Mouse (Mus musculus): ENCODE measurements at regions not wholly inside any gene's neighbourhood (a gene's known extent, or its start where the extent isn't known, plus 50 kb on each side); places are given as distances from the start of the nearest gene placed in this dataset.

DNA sequence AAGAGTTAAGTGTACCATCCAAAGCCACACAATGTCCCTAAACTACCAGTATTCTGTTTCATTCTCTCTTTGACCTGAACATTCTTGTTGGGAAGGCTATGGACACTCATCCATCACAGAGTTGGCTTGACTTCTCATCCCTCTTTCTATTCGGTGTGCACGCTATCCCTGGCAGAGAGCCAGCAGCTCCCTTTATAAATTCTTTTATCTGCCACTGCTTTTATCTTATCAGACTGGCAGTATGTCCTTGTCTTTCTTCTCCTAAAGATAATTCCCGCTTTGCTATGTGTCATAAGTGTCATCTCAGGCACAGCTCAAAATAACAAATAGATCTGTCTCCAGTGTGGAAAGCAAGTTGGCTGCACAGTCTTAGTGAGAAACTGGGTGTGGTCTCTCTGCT lies 106.6 kb upstream of the Lipc start:
- WGBS = 59% methylated on average over 3 of the region's 3 CpGs
- Histone ChIP-seq H3K9ac (replicated peaks; ENCODE audit: low read depth, low read length) (no peak overlapping the region), H3K27me3 (ENCODE audit: control insufficient read depth, insufficient read depth, low read length) (no peaks in the 10 kb centered on the region), H3K9me3 (ENCODE audit: control insufficient read depth, low read length) (no peaks in the 10 kb centered on the region), H3K4me2 (ENCODE audit: low read depth, low read length) (no peak overlapping the region), H3K4me1 (ENCODE audit: control insufficient read depth, insufficient read depth, low read length) (no peaks in the 10 kb centered on the region), H3K4me3 (ENCODE audit: low read depth, low read length) (no peak overlapping the region), H3K36me3 (ENCODE audit: control insufficient read depth, insufficient read depth, low read length) (no peaks in the 10 kb centered on the region), H3K27ac (ENCODE audit: low read depth, low read length) (no peak overlapping the region)
- ATAC-seq (ENCODE audit: low read depth) = no peak

DNA sequence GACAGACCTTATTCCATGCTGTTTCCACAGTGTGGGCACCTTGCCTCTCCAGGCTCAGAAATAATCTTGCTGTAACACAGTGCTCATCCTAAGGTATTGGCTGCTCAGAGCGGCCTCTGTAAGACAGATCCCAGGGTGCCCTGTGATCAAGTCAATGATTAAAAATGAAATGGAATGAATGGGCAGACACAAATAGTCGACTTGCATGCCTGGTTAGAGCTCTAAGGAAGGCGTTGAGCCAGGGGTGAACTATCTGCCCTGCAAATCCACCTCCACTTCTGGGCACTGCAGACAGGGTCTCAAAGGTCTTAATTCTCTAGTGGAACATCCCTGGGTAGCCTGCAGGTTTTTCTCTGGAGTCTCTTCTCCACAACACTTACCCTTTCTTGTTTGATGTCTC lies 104.8 kb upstream of the Lipc start:
- Histone ChIP-seq H3K9ac (replicated peaks; ENCODE audit: low read depth, low read length) (no peak overlapping the region), H3K4me1 (ENCODE audit: control insufficient read depth, insufficient read depth, low read length) (no peaks in the 10 kb centered on the region), H3K27ac (ENCODE audit: low read depth, low read length) (no peak overlapping the region), H3K36me3 (ENCODE audit: control insufficient read depth, insufficient read depth, low read length) (no peaks in the 10 kb centered on the region), H3K9me3 (ENCODE audit: control insufficient read depth, low read length) (no peaks in the 10 kb centered on the region), H3K27me3 (ENCODE audit: control insufficient read depth, insufficient read depth, low read length) (no peaks in the 10 kb centered on the region), H3K4me2 (ENCODE audit: low read depth, low read length) (no peak overlapping the region), H3K4me3 (ENCODE audit: low read depth, low read length) (no peak overlapping the region)
- ATAC-seq (ENCODE audit: low read depth) = no peak
- WGBS = 82% methylated on average over 3 of the region's 3 CpGs

DNA sequence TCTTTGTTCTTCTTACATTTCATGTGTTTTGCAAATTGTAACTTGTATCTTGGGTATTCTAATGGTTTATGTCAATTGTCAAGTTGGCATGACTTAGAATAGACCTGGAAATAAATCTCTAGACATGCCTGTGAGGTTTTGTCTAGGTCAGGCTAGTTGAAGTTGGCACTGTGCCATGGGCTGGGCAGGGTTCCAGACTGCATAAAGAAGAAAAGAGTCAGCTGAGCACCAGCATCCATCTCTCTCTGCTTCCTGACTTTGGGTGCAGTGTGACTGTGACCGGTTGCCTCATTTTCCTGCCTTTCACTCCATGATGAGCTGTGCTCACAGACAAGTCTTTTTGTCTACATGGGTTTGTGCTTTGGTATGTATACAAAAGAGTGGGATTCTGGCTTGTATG lies 91.9 kb upstream of the Lipc start:
- H3K4me1 ChIP-seq (ENCODE audit: control insufficient read depth, insufficient read depth, low read length) = no peaks in the 10 kb centered on the region
- H3K27me3 ChIP-seq (ENCODE audit: control insufficient read depth, insufficient read depth, low read length) = no peaks in the 10 kb centered on the region
- ATAC-seq (ENCODE audit: low read depth) = peak; percentile 41; the same call in 1 of the 2 replicates
- WGBS = 29% methylated on average over 1 of the region's 1 CpGs
- H3K4me2 ChIP-seq (ENCODE audit: low read depth, low read length) = no peak overlapping the region
- no peak overlapping the region for H3K9ac ChIP-seq (replicated peaks; ENCODE audit: low read depth, low read length)
- H3K27ac ChIP-seq (ENCODE audit: low read depth, low read length) = no peak overlapping the region
- H3K9me3 ChIP-seq (ENCODE audit: control insufficient read depth, low read length) = no peaks in the 10 kb centered on the region
- H3K4me3 ChIP-seq (ENCODE audit: low read depth, low read length) = no peak overlapping the region
- H3K36me3 ChIP-seq (ENCODE audit: control insufficient read depth, insufficient read depth, low read length) = no peaks in the 10 kb centered on the region

DNA sequence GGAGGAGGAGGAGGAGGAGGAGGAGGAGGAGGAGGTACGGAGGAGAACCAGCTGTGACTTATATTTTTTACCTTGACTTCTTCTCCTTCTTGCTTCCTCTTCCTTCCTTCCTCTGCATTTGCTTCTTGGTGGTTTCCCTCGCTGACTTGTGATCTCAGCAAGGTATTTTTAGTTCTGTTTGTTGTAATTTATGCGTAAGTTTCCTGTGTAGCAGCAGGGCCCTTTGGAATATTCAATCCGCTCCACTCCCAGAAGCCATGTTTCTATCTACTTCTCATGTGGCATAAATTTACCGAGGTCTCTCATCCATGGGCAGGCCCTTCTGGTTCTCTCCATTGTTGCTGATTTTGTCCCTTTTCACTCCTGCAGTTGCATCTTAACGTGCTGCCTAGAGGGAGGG lies 83.3 kb upstream of the Lipc start:
- Histone ChIP-seq H3K9me3 (ENCODE audit: control insufficient read depth, low read length) (no peaks in the 10 kb centered on the region), H3K4me1 (ENCODE audit: control insufficient read depth, insufficient read depth, low read length) (no peaks in the 10 kb centered on the region), H3K9ac (replicated peaks; ENCODE audit: low read depth, low read length) (no peak overlapping the region), H3K4me3 (ENCODE audit: low read depth, low read length) (no peak overlapping the region), H3K4me2 (ENCODE audit: low read depth, low read length) (no peak overlapping the region), H3K27ac (ENCODE audit: low read depth, low read length) (no peak overlapping the region), H3K36me3 (ENCODE audit: control insufficient read depth, insufficient read depth, low read length) (no peaks in the 10 kb centered on the region), H3K27me3 (ENCODE audit: control insufficient read depth, insufficient read depth, low read length) (no peaks in the 10 kb centered on the region)
- 67% methylated on average over 6 of the region's 6 CpGs for WGBS
- no peak for ATAC-seq (ENCODE audit: low read depth)

DNA sequence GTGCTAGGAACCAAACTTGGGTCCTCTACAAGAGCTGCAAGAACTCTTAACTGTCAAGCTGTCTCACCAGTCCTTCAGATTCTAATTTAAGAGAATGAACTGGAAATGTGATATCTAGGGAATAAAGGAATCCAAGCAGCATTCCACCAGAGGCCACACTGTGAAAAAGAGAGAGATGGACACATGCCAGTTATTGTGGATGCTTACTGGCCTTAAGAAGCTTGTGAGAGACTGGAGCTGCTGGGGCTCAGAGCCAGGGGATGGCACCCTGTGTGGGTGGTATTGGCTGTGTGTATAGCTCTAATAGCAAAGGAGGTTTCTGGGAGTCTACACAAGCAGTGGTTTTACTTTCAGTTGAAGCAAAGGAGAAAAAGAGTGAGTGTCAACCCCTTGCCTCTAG lies 80.1 kb upstream of the Lipc start:
- no peak for ATAC-seq (ENCODE audit: low read depth)
- Histone ChIP-seq H3K4me1 (ENCODE audit: control insufficient read depth, insufficient read depth, low read length) (no peaks in the 10 kb centered on the region), H3K9me3 (ENCODE audit: control insufficient read depth, low read length) (no peaks in the 10 kb centered on the region), H3K4me2 (ENCODE audit: low read depth, low read length) (no peak overlapping the region), H3K27me3 (ENCODE audit: control insufficient read depth, insufficient read depth, low read length) (no peaks in the 10 kb centered on the region), H3K9ac (replicated peaks; ENCODE audit: low read depth, low read length) (no peak overlapping the region), H3K36me3 (ENCODE audit: control insufficient read depth, insufficient read depth, low read length) (no peaks in the 10 kb centered on the region), H3K27ac (ENCODE audit: low read depth, low read length) (no peak overlapping the region), H3K4me3 (ENCODE audit: low read depth, low read length) (no peak overlapping the region)

DNA sequence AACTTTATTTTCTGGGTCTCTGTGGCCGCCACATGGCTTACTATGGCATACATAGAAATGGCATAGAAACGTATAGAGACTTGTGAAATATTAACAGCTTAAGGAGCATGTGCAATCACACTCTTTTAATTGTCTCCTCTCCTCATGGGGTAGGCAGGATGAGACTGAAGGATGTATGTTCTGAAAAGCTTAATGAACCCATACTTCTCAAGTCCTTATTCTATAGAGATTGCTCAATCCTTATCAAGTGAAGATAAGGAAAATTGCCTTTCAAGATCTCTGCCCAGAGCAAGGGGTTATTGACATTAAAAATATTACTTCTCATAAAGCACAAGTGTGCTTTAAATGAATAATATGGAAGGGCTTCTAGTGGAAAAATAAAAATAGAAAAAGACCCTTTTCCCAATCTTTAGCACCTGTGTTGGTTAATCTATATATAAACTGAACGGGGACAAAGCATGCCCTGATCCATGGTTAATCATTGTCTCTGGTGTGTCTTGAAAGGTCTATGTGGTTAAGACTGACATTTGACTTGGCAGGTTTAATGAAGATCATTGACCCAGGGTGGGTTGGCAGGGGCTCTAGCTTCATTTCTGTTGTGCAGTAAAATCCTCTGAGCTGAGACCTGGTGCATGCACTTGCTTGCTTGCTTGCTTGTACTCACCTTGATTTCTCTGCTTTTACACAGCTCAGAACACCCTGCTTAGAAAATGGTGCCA lies 78.3 kb upstream of the Lipc start:
- no peaks in the 10 kb centered on the region for H3K36me3 ChIP-seq (ENCODE audit: control insufficient read depth, insufficient read depth, low read length)
- H3K4me1 ChIP-seq (ENCODE audit: control insufficient read depth, insufficient read depth, low read length) = no peaks in the 10 kb centered on the region
- ATAC-seq (ENCODE audit: low read depth) = no peak
- H3K27me3 ChIP-seq (ENCODE audit: control insufficient read depth, insufficient read depth, low read length) = no peaks in the 10 kb centered on the region
- no peak overlapping the region for H3K9ac ChIP-seq (replicated peaks; ENCODE audit: low read depth, low read length)
- WGBS = 63% methylated on average over 3 of the region's 3 CpGs
- H3K27ac ChIP-seq (ENCODE audit: low read depth, low read length) = no peak overlapping the region
- no peak overlapping the region for H3K4me3 ChIP-seq (ENCODE audit: low read depth, low read length)
- H3K9me3 ChIP-seq (ENCODE audit: control insufficient read depth, low read length) = no peaks in the 10 kb centered on the region
- no peak overlapping the region for H3K4me2 ChIP-seq (ENCODE audit: low read depth, low read length)

DNA sequence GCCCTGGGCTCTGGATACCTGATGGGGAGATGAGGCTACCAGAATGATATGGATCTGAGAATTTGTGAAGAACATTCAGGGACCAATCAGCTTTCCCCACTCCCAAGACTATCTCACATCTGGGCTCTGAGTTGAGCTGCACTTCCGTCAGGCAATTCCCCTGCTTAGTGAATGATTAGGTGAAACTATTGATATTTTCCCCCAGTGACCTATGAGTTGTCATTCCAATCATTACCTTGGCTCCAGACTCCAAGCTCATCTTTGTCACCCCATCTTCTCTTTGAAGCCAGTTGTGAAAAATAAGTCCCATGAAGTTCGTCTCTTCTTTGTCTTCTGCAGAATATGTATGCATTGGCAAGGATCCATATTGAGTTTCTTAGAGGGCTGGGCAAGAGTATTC lies 76.1 kb upstream of the Lipc start:
- Histone ChIP-seq H3K36me3 (ENCODE audit: control insufficient read depth, insufficient read depth, low read length) (no peaks in the 10 kb centered on the region), H3K4me2 (ENCODE audit: low read depth, low read length) (no peak overlapping the region), H3K4me3 (ENCODE audit: low read depth, low read length) (no peak overlapping the region), H3K27me3 (ENCODE audit: control insufficient read depth, insufficient read depth, low read length) (no peaks in the 10 kb centered on the region), H3K4me1 (ENCODE audit: control insufficient read depth, insufficient read depth, low read length) (no peaks in the 10 kb centered on the region), H3K9ac (replicated peaks; ENCODE audit: low read depth, low read length) (no peak overlapping the region), H3K9me3 (ENCODE audit: control insufficient read depth, low read length) (no peaks in the 10 kb centered on the region), H3K27ac (ENCODE audit: low read depth, low read length) (no peak overlapping the region)
- ATAC-seq (ENCODE audit: low read depth) = no peak
- 87% methylated on average over 2 of the region's 2 CpGs for WGBS

DNA sequence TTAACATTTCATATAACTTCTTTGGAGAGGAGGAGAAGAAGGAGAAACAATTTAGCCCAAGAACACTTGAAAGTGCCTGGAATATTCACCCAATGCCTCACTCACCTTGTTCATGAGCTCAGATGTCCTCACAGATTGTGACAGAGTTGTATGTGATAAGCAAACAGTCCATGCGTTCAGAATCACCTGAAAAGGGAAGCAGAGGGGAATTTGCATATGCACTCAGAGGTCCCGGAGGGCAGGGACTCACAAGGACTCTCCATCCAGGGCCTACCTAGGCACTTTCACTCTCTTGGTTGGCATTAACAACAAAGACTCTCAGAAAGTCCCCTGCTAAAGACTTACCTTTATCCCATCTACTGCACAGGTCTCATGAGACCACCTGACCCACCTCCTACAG lies 75.6 kb upstream of the Lipc start:
- Histone ChIP-seq H3K4me3 (ENCODE audit: low read depth, low read length) (no peak overlapping the region), H3K27me3 (ENCODE audit: control insufficient read depth, insufficient read depth, low read length) (no peaks in the 10 kb centered on the region), H3K4me2 (ENCODE audit: low read depth, low read length) (no peak overlapping the region), H3K4me1 (ENCODE audit: control insufficient read depth, insufficient read depth, low read length) (no peaks in the 10 kb centered on the region), H3K9me3 (ENCODE audit: control insufficient read depth, low read length) (no peaks in the 10 kb centered on the region), H3K9ac (replicated peaks; ENCODE audit: low read depth, low read length) (no peak overlapping the region), H3K36me3 (ENCODE audit: control insufficient read depth, insufficient read depth, low read length) (no peaks in the 10 kb centered on the region), H3K27ac (ENCODE audit: low read depth, low read length) (no peak overlapping the region)
- 72% methylated on average over 2 of the region's 2 CpGs for WGBS
- no peak for ATAC-seq (ENCODE audit: low read depth)

DNA sequence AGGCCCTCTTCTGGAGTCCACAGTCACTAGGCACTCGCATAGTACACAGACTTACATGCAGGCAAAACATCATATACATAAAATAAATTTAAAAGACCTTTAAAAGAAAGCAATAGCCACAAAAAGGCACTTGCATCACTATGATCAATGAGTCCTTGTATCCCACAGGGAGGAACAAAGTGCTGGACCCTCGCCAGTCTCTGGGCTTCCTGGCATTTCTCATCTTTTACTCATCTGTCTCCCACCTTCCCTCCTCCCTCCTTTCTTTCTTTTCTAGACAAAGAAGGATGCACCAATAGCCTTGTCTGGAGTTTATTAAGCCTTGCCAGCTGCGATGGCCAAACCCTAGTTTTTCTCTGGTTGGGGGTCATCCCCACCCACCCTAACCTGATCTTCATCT lies 73.2 kb upstream of the Lipc start:
- no peaks in the 10 kb centered on the region for H3K9me3 ChIP-seq (ENCODE audit: control insufficient read depth, low read length)
- H3K4me2 ChIP-seq (ENCODE audit: low read depth, low read length) = no peak overlapping the region
- no peaks in the 10 kb centered on the region for H3K27me3 ChIP-seq (ENCODE audit: control insufficient read depth, insufficient read depth, low read length)
- H3K27ac ChIP-seq (ENCODE audit: low read depth, low read length) = no peak overlapping the region
- WGBS = 54% methylated on average over 3 of the region's 3 CpGs
- no peak overlapping the region for H3K9ac ChIP-seq (replicated peaks; ENCODE audit: low read depth, low read length)
- H3K4me1 ChIP-seq (ENCODE audit: control insufficient read depth, insufficient read depth, low read length) = no peaks in the 10 kb centered on the region
- H3K4me3 ChIP-seq (ENCODE audit: low read depth, low read length) = no peak overlapping the region
- H3K36me3 ChIP-seq (ENCODE audit: control insufficient read depth, insufficient read depth, low read length) = no peaks in the 10 kb centered on the region
- no peak for ATAC-seq (ENCODE audit: low read depth)

All from neural tube, embryonic 14.5 days (tissue).